Mouse (Mus musculus): ENCODE measurements around the gene Gart.

- TF ChIP-seq CTCF (IDR thresholded peaks at IDR 0.05; ENCODE audit: extremely low read depth, insufficient read depth, low read length) (no peak), POLR2A (IDR thresholded peaks at IDR 0.05; ENCODE audit: extremely low read depth, insufficient read depth, low read length) (no peak)
These were observed 31.6 kb upstream of the Gart start for GRCm38 (mm10) chr16:91678147-91678911.
